Mouse (Mus musculus) midbrain, embryonic 10.5 days (tissue): ENCODE measurements at regions not wholly inside any gene's neighbourhood (a gene's known extent, or its start where the extent isn't known, plus 50 kb on each side); places are given as distances from the start of the nearest gene placed in this dataset.
A peak's percentile ranks its signal among the peaks of the same experiment; 100 is the strongest.

ENCODE experiments used
- DNase-seq: peaks from one replicate; pipeline ENCODE4 v3.0.0-alpha.2; 2017; ENCODE audit warnings: low spot score
- H3K27ac ChIP-seq: fragments of 300-500 bp; sonication (generic); replicated peaks from 2 replicates; pipeline ENCODE4 v1.5.1; 2016; ENCODE audit warnings: mild to moderate bottlenecking
- H3K27me3 ChIP-seq: fragments of 300-500 bp; sonication (generic); 2 replicates; pipeline ENCODE4 v1.6.1; 2016; ENCODE audit warnings: low read depth, mild to moderate bottlenecking; ENCODE audit not compliant: poor library complexity, severe bottlenecking
- H3K36me3 ChIP-seq: fragments of 300-500 bp; sonication (generic); 2 replicates; pipeline ENCODE4 v1.6.1; 2016; ENCODE audit warnings: mild to moderate bottlenecking, moderate library complexity
- H3K4me1 ChIP-seq: fragments of 300-500 bp; sonication (generic); 2 replicates; pipeline ENCODE4 v1.6.1; 2016
- H3K4me3 ChIP-seq: fragments of 300-500 bp; sonication (generic); 2 replicates; pipeline ENCODE4 v1.5.1; 2016; ENCODE audit warnings: mild to moderate bottlenecking, moderate library complexity
- H3K9me3 ChIP-seq: fragments of 300-500 bp; sonication (generic); replicated peaks from 2 replicates; pipeline ENCODE4 v1.6.1; 2016; ENCODE audit warnings: mild to moderate bottlenecking
- WGBS: fragments of 180-500 bp; shearing (Covaris S2); methylation state at CpG from one replicate; pipeline ENCODE4 v1.1.7; 2016; 5-methylcytosine and 5-hydroxymethylcytosine counted together

GRCm38 (mm10) chr16:25042669-25043440 is 243.8 kb upstream of the Tprg start:
- Histone ChIP-seq H3K9me3 (no peaks in the 10 kb centered on the region), H3K4me1 (no peaks in the 10 kb centered on the region), H3K36me3 (no peaks in the 10 kb centered on the region), H3K27ac (no peak overlapping the region), H3K27me3 (no peaks in the 10 kb centered on the region), H3K4me3 (no peak overlapping the region)
- 71% methylated on average over 8 of the region's 8 CpGs for WGBS
- no peak for DNase-seq

- H3K27ac ChIP-seq, result no peak overlapping the region
- 85% methylated on average over 3 of the region's 3 CpGs for WGBS
- no peaks in the 10 kb centered on the region for H3K9me3 ChIP-seq
- no peaks in the 10 kb centered on the region for H3K27me3 ChIP-seq
- H3K4me3 ChIP-seq, result no peak overlapping the region
- no peaks in the 10 kb centered on the region for H3K36me3 ChIP-seq
- no peak for DNase-seq
- H3K4me1 ChIP-seq, result no peaks in the 10 kb centered on the region
Measured at GRCm38 (mm10) chr16:25044637-25045036, 242.0 kb upstream of the Tprg start.

- WGBS, result 96% methylated on average over 2 of the region's 2 CpGs
Measured at GRCm38 (mm10) chr16:25047726-25048125, 238.9 kb upstream of the Tprg start.

GRCm38 (mm10) chr16:25049928-25050510 is 236.6 kb upstream of the Tprg start:
- WGBS, result 53% methylated on average over 7 of the region's 7 CpGs
- peaks cover 7% of the 10 kb centered on the region for H3K27me3 ChIP-seq
- H3K4me1 ChIP-seq, result no peaks in the 10 kb centered on the region
- no peaks in the 10 kb centered on the region for H3K36me3 ChIP-seq
- no peak overlapping the region for H3K4me3 ChIP-seq
- no peak for DNase-seq
- no peak overlapping the region for H3K27ac ChIP-seq
- H3K9me3 ChIP-seq, result no peaks in the 10 kb centered on the region

More at GRCm38 (mm10) chr16:25047726-25048125, 238.9 kb upstream of the Tprg start:
- H3K4me3 ChIP-seq, result no peak overlapping the region
- no peak overlapping the region for H3K27ac ChIP-seq
- H3K36me3 ChIP-seq, result no peaks in the 10 kb centered on the region
- DNase-seq, result no peak
- no peaks in the 10 kb centered on the region for H3K4me1 ChIP-seq
- H3K9me3 ChIP-seq, result no peaks in the 10 kb centered on the region
- no peaks in the 10 kb centered on the region for H3K27me3 ChIP-seq

GRCm38 (mm10) chr16:25051044-25051443 is 235.6 kb upstream of the Tprg start:
- no peaks in the 10 kb centered on the region for H3K4me1 ChIP-seq
- H3K27me3 ChIP-seq, result peaks cover 18% of the 10 kb centered on the region
- no peak overlapping the region for H3K27ac ChIP-seq
- H3K4me3 ChIP-seq, result no peak overlapping the region
- WGBS, result 93% methylated on average over 5 of the region's 5 CpGs
- H3K36me3 ChIP-seq, result no peaks in the 10 kb centered on the region
- no peaks in the 10 kb centered on the region for H3K9me3 ChIP-seq
- DNase-seq, result no peak

- H3K27me3 ChIP-seq, result peaks cover 32% of the 10 kb centered on the region
- WGBS, result 84% methylated on average over 5 of the region's 5 CpGs
Measured at GRCm38 (mm10) chr16:25052428-25052827, 234.2 kb upstream of the Tprg start.

GRCm38 (mm10) chr16:25052917-25053343 is 233.7 kb upstream of the Tprg start:
- H3K9me3 ChIP-seq, result no peaks in the 10 kb centered on the region
- peaks cover 37% of the 10 kb centered on the region for H3K27me3 ChIP-seq
- H3K36me3 ChIP-seq, result no peaks in the 10 kb centered on the region
- DNase-seq, result no peak
- H3K27ac ChIP-seq, result no peak overlapping the region
- H3K4me3 ChIP-seq, result no peak overlapping the region
- 84% methylated on average over 5 of the region's 5 CpGs for WGBS
- peaks cover 1% of the 10 kb centered on the region for H3K4me1 ChIP-seq

More at GRCm38 (mm10) chr16:25052428-25052827, 234.2 kb upstream of the Tprg start:
- Histone ChIP-seq H3K27ac (no peak overlapping the region), H3K36me3 (no peaks in the 10 kb centered on the region), H3K4me3 (no peak overlapping the region), H3K4me1 (no peaks in the 10 kb centered on the region), H3K9me3 (no peaks in the 10 kb centered on the region)
- no peak for DNase-seq

GRCm38 (mm10) chr16:25054304-25054703 is 232.3 kb upstream of the Tprg start:
- peaks cover 11% of the 10 kb centered on the region for H3K4me1 ChIP-seq
- no peak overlapping the region for H3K4me3 ChIP-seq
- no peaks in the 10 kb centered on the region for H3K36me3 ChIP-seq
- H3K27me3 ChIP-seq, result peaks cover 40% of the 10 kb centered on the region
- no peaks in the 10 kb centered on the region for H3K9me3 ChIP-seq
- DNase-seq, result no peak
- WGBS, result 89% methylated on average over 2 of the region's 2 CpGs
- no peak overlapping the region for H3K27ac ChIP-seq

GRCm38 (mm10) chr16:25055376-25055775 is 231.2 kb upstream of the Tprg start:
- Histone ChIP-seq H3K4me3 (no peak overlapping the region), H3K9me3 (no peaks in the 10 kb centered on the region), H3K36me3 (no peaks in the 10 kb centered on the region), H3K27me3 (peaks cover 47% of the 10 kb centered on the region), H3K27ac (no peak overlapping the region), H3K4me1 (peaks cover 21% of the 10 kb centered on the region)
- no peak for DNase-seq
- WGBS, result 62% methylated on average over 9 of the region's 9 CpGs

GRCm38 (mm10) chr16:25058051-25058747 is 228.4 kb upstream of the Tprg start:
- Histone ChIP-seq H3K4me1 (peaks cover 23% of the 10 kb centered on the region), H3K27ac (peak overlapping the region; percentile 94), H3K9me3 (no peaks in the 10 kb centered on the region), H3K36me3 (no peaks in the 10 kb centered on the region), H3K4me3 (peak overlapping the region; percentile 74), H3K27me3 (peaks cover 70% of the 10 kb centered on the region)
- DNase-seq, result no peak
- 31% methylated on average over 11 of the region's 11 CpGs for WGBS

GRCm38 (mm10) chr16:25058812-25059501 is 227.7 kb upstream of the Tprg start:
- Histone ChIP-seq H3K9me3 (no peaks in the 10 kb centered on the region), H3K27me3 (peaks cover 78% of the 10 kb centered on the region), H3K27ac (peak overlapping the region; percentile 94), H3K4me3 (peak overlapping the region; percentile 74), H3K4me1 (peaks cover 23% of the 10 kb centered on the region), H3K36me3 (no peaks in the 10 kb centered on the region)
- peak; percentile 89 for DNase-seq
- under 1% methylated on average over 36 of the region's 36 CpGs for WGBS

GRCm38 (mm10) chr16:25059504-25059992 is 227.1 kb upstream of the Tprg start:
- Histone ChIP-seq H3K27ac (peak overlapping the region; percentile 94), H3K4me1 (peaks cover 23% of the 10 kb centered on the region), H3K27me3 (peaks cover 76% of the 10 kb centered on the region), H3K36me3 (no peaks in the 10 kb centered on the region), H3K4me3 (peak overlapping the region; percentile 74), H3K9me3 (no peaks in the 10 kb centered on the region)
- WGBS, result 1% methylated on average over 12 of the region's 12 CpGs
- no peak for DNase-seq
